Mouse (Mus musculus) hindbrain, embryonic 14.5 days (tissue): ENCODE measurements around the gene Cd274. TPM values are rescaled to one million over a fixed set of nuclear protein-coding genes. Genes with fewer than 3 reads are reported as not detected.

Source experiments
- ATAC-seq: fragments of 200-750 bp; cut with Nextera tagmentation; 2 replicates; pipeline ENCODE4 v1.8.0; 2017; ENCODE audit warnings: moderate number of reproducible peaks, mild to moderate bottlenecking, moderate TSS enrichment, moderate library complexity; ENCODE audit not compliant: low FRiP score
- DNase-seq: peaks from one replicate; pipeline ENCODE4 v3.0.0-alpha.2; 2015; ENCODE audit warnings: low spot score
- H3K27ac ChIP-seq: fragments of 300-500 bp; sonication (generic); 2 replicates; pipeline ENCODE4 v1.5.1; 2014; ENCODE audit warnings: mild to moderate bottlenecking, moderate library complexity
- H3K27me3 ChIP-seq: fragments of 300-500 bp; sonication (generic); 2 replicates; pipeline ENCODE4 v1.6.1; 2014; ENCODE audit warnings: mild to moderate bottlenecking, low read length, mixed read lengths; ENCODE audit not compliant: control insufficient read depth, insufficient read depth
- H3K36me3 ChIP-seq: fragments of 300-500 bp; sonication (generic); replicated peaks from 2 replicates; pipeline ENCODE4 v1.6.1; 2014; ENCODE audit not compliant: control insufficient read depth, insufficient read depth
- H3K4me1 ChIP-seq: fragments of 300-500 bp; sonication (generic); replicated peaks from 2 replicates; pipeline ENCODE4 v1.6.1; 2014; ENCODE audit warnings: antibody characterized with exemption, low read length, mixed read lengths; ENCODE audit not compliant: control insufficient read depth, insufficient read depth
- H3K4me2 ChIP-seq: fragments of 300-500 bp; sonication (generic); replicated peaks from 2 replicates; pipeline ENCODE4 v1.6.1; 2014; ENCODE audit warnings: mild to moderate bottlenecking, moderate library complexity
- H3K4me3 ChIP-seq: fragments of 300-500 bp; sonication (generic); replicated peaks from 2 replicates; pipeline ENCODE4 v1.5.1; 2014; ENCODE audit warnings: mild to moderate bottlenecking, low read length
- H3K9ac ChIP-seq: fragments of 300-500 bp; sonication (generic); 2 replicates; pipeline ENCODE4 v1.6.1; 2014
- H3K9me3 ChIP-seq: fragments of 300-500 bp; sonication (generic); 2 replicates; pipeline ENCODE4 v1.6.1; 2016; ENCODE audit warnings: low read length; ENCODE audit not compliant: control insufficient read depth
- WGBS: fragments of 180-500 bp; shearing (Covaris S2); extraction: QIAGEN DNeasy Blood & Tissue Kit; methylation state at CpG from one replicate; pipeline ENCODE4 v1.1.7; 2014; 5-methylcytosine and 5-hydroxymethylcytosine counted together
- polyA plus RNA-seq: library from polyadenylated mRNA; unstranded; fragments of >200 nt; fragmentation: Nextera tagmentation; extraction: Ambion mirVana; gene quantifications from 2 replicates; pipeline ENCODE4 v1.2.1, GENCODE M21; 2014

Cd274 gene
- polyA plus RNA-seq, 1 experiment from 2014 or later = 0.48 TPM

- Histone ChIP-seq H3K36me3 (no peaks in the 10 kb centered on the region), H3K9me3 (no peaks in the 10 kb centered on the region), H3K4me3 (no peak overlapping the region), H3K9ac (no peak overlapping the region), H3K27ac (no peak overlapping the region), H3K27me3 (no peaks in the 10 kb centered on the region), H3K4me1 (no peaks in the 10 kb centered on the region), H3K4me2 (no peak overlapping the region)
- 90% methylated on average over 9 of the region's 9 CpGs for WGBS
- DNase-seq = no peak
- no peak for ATAC-seq
Observed at GRCm38 (mm10) chr19:29384412-29384811, 17.2 kb downstream of the Cd274 start.

DNA sequence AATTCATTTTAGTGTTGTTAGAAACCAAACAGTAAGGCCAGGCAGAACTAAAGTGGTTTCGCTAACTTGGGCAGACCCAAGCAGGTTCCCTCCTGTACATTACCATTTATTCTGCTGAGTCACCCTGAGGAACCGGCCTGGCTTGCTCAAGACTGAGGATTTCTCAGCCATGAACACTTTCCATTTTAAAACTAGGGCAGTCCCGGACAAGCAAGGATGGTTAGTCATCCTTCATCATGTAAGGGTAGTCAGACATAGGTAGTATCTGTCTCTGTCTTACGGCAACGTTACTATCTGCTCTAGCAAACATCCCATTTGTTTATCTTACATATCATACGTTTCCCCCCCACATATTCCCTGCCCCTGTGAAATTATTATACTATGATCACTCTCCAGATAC lies 17.7 kb downstream of the Cd274 start:
- no peaks in the 10 kb centered on the region for H3K36me3 ChIP-seq
- H3K4me1 ChIP-seq = no peaks in the 10 kb centered on the region
- ATAC-seq (no peak), DNase-seq (no peak)
- 89% methylated on average over 6 of the region's 6 CpGs for WGBS
- no peaks in the 10 kb centered on the region for H3K9me3 ChIP-seq
- no peak overlapping the region for H3K9ac ChIP-seq
- H3K27me3 ChIP-seq = no peaks in the 10 kb centered on the region
- no peak overlapping the region for H3K4me3 ChIP-seq
- no peak overlapping the region for H3K27ac ChIP-seq
- no peak overlapping the region for H3K4me2 ChIP-seq

DNA sequence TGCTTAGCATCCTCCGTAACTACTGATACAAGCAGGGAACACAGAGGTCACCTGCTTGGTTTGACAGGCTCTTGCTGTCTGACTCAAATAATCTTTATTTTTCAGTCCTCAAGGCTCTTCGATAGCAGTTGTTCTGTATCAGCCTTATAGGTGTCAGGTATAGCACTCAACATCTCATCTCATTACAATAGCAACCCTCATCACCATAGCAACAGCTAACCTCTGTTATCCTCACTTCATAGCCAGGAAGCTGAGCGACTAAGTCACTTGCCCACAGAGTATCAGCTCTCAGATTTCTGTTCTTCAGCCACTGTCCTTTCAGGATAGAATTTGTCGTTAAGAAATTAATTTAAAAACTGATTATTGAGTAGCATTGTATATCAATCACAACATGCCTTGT lies 18.6 kb downstream of the Cd274 start:
- Histone ChIP-seq H3K9ac (no peak overlapping the region), H3K4me1 (no peaks in the 10 kb centered on the region), H3K9me3 (no peaks in the 10 kb centered on the region), H3K4me3 (no peak overlapping the region), H3K27me3 (no peaks in the 10 kb centered on the region), H3K4me2 (no peak overlapping the region), H3K36me3 (no peaks in the 10 kb centered on the region), H3K27ac (no peak overlapping the region)
- ATAC-seq (no peak), DNase-seq (no peak)
- 79% methylated on average over 4 of the region's 4 CpGs for WGBS

DNA sequence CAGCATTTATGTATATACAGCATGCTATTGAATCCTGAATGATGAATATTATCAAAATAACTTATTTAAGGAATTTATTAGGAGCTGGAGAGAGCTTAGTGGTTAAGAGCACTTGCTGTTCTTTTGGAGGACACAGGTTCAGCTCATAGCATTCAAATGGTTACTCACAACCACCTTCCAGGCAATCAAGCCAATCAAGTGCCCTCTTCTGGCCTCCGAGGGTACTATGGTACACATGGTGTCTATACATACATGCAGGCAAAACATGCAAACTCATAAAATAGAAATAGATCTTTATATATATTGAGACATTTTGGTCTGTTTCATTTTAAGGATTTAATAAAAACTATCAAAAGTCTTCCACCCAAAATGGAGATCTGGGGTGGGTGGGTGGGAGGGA lies 21.6 kb downstream of the Cd274 start:
- Histone ChIP-seq H3K36me3 (no peaks in the 10 kb centered on the region), H3K27me3 (no peaks in the 10 kb centered on the region), H3K27ac (no peak overlapping the region), H3K9ac (no peak overlapping the region), H3K4me1 (no peaks in the 10 kb centered on the region), H3K4me2 (no peak overlapping the region), H3K4me3 (no peak overlapping the region), H3K9me3 (no peaks in the 10 kb centered on the region)
- ATAC-seq = no peak
- WGBS = 89% methylated on average over 1 of the region's 1 CpGs
- DNase-seq = no peak

DNA sequence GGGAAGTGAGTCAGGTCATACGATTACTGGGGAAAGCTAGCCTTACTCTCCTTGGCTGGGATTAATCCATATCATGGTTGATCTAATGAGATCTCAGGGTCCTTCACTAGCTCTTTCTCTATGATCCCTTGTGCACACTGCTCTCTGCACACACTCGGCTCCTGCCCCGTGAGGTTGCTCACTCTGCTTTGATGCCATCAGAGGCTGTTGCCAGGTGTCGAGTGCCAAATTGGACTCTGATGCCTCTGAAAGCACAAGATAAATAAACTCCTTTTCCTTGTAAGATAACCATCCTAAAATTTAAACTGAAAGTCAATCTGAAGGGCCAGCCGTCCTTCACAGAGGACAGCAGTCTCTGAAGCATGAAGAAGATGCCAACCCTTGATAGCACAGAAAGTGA lies 23.2 kb downstream of the Cd274 start:
- no peaks in the 10 kb centered on the region for H3K9me3 ChIP-seq
- no peak overlapping the region for H3K4me2 ChIP-seq
- ATAC-seq = no peak
- 87% methylated on average over 5 of the region's 5 CpGs for WGBS
- no peak for DNase-seq
- H3K4me1 ChIP-seq = no peaks in the 10 kb centered on the region
- H3K27me3 ChIP-seq = no peaks in the 10 kb centered on the region
- H3K4me3 ChIP-seq = no peak overlapping the region
- H3K27ac ChIP-seq = no peak overlapping the region
- no peaks in the 10 kb centered on the region for H3K36me3 ChIP-seq
- H3K9ac ChIP-seq = no peak overlapping the region

GRCm38 (mm10) chr19:29391279-29391678 lies 24.0 kb downstream of the Cd274 start:
- DNase-seq = no peak
- Histone ChIP-seq H3K9me3 (no peaks in the 10 kb centered on the region), H3K4me2 (no peak overlapping the region), H3K36me3 (no peaks in the 10 kb centered on the region), H3K27me3 (no peaks in the 10 kb centered on the region), H3K27ac (no peak overlapping the region), H3K4me3 (no peak overlapping the region), H3K9ac (no peak overlapping the region), H3K4me1 (no peaks in the 10 kb centered on the region)
- WGBS = 76% methylated on average over 4 of the region's 4 CpGs
- no peak for ATAC-seq

DNA sequence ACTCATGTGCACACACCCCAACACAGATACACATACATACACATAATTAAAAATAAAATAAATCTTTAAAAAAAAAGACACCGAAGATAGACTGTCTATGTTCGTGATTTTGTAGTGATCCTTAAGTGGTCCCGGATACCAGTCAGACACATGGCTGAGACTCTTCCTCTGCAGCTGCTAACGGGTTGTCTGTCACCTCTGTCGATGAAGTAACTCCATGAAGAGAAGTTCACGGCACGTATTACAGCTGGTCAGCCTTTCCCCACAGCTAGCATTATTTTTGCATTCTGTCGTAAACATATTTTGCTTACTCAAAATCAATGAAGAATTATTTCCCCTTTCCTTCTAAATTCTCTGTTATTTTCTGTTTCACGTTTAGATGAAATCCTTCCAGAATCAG lies 26.1 kb downstream of the Cd274 start:
- Histone ChIP-seq H3K4me1 (no peaks in the 10 kb centered on the region), H3K9me3 (peaks cover 6% of the 10 kb centered on the region; the same call in 1 of the 2 replicates), H3K27ac (no peak overlapping the region), H3K27me3 (no peaks in the 10 kb centered on the region), H3K9ac (no peak overlapping the region), H3K4me2 (no peak overlapping the region), H3K36me3 (no peaks in the 10 kb centered on the region), H3K4me3 (no peak overlapping the region)
- 93% methylated on average over 9 of the region's 9 CpGs for WGBS
- ATAC-seq (no peak), DNase-seq (no peak)

DNA sequence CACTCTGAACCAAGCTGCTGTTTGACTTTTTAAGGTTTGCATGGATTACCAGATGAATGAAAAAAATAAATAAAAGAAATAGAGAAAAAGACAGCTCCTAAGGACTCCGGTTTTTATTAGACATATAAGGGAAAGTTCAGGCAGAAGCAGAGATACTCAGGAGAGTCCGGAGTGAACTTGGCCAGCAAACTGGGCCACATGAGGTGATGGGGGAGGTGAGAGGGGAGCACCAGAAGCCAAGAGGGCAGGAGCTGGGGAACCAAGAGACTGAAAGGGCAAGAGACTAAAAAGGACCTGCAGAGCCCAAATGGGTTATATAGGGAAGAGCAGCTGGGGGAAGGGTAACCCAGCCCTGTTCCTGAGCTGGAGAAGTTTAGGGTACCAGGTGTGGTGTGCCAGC lies 27.5 kb downstream of the Cd274 start:
- H3K27ac ChIP-seq = no peak overlapping the region
- H3K4me3 ChIP-seq = no peak overlapping the region
- no peak overlapping the region for H3K9ac ChIP-seq
- ATAC-seq (no peak), DNase-seq (no peak)
- peaks cover 9% of the 10 kb centered on the region; the same call in 1 of the 2 replicates for H3K9me3 ChIP-seq
- H3K4me1 ChIP-seq = no peaks in the 10 kb centered on the region
- H3K27me3 ChIP-seq = no peaks in the 10 kb centered on the region
- no peaks in the 10 kb centered on the region for H3K36me3 ChIP-seq
- H3K4me2 ChIP-seq = no peak overlapping the region
- 97% methylated on average over 2 of the region's 2 CpGs for WGBS

- 82% methylated on average over 1 of the region's 1 CpGs for WGBS
- H3K27ac ChIP-seq = no peak overlapping the region
- H3K9me3 ChIP-seq = peaks cover 9% of the 10 kb centered on the region; the same call in 1 of the 2 replicates
- no peak overlapping the region for H3K4me3 ChIP-seq
- no peak overlapping the region for H3K4me2 ChIP-seq
- H3K36me3 ChIP-seq = no peaks in the 10 kb centered on the region
- H3K27me3 ChIP-seq = no peaks in the 10 kb centered on the region
- no peak for ATAC-seq
- no peaks in the 10 kb centered on the region for H3K4me1 ChIP-seq
- DNase-seq = no peak
- no peak overlapping the region for H3K9ac ChIP-seq
Observed at GRCm38 (mm10) chr19:29396353-29396752, 29.1 kb downstream of the Cd274 start.

DNA sequence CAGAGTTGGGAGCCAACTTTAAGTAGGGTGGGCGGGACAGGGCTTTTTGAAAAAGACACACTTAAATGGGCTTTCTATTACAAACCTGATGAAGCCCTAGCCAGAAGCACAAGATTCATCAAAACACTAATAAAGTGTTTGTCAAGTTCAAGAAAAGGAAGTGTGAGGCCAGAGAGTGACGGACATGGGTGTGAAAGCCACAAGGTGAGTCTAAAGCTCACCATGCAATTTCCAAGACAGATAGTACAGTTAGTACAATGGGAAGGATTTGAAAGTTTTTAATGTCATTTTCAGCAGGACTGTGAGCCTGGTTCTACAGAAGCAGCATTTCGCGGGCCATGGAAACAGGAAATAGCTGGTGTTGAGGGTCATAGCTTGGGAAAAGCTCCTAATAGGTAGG lies 32.5 kb downstream of the Cd274 start:
- DNase-seq (no peak), ATAC-seq (no peak)
- no peak overlapping the region for H3K27ac ChIP-seq
- H3K27me3 ChIP-seq = no peaks in the 10 kb centered on the region
- no peak overlapping the region for H3K9ac ChIP-seq
- no peaks in the 10 kb centered on the region for H3K36me3 ChIP-seq
- peaks cover 9% of the 10 kb centered on the region; the same call in 1 of the 2 replicates for H3K9me3 ChIP-seq
- no peaks in the 10 kb centered on the region for H3K4me1 ChIP-seq
- no peak overlapping the region for H3K4me3 ChIP-seq
- no peak overlapping the region for H3K4me2 ChIP-seq
- 95% methylated on average over 4 of the region's 4 CpGs for WGBS
